ENCODE assay signal across 9 mouse cellular contexts in genomic region chr11:65386291-65387061, GRCm38 (mm10).
DNase-seq lines count a peak whose midpoint lies in the region; ATAC-seq and TF ChIP-seq lines count a peak whose summit lies in the region.
"Had no signal": no experiment of that assay in that cellular context is flagged by ENCODE, and none has a peak within 500 bp of the region (broad histone marks: within the 10 kb centered on the region; RNA-seq: fewer than 3 reads in every experiment).

No protein-coding gene starts in this region.

- ATAC-seq in heart, embryonic 13.5 days (ENCODE audit: extremely low read depth, insufficient number of reproducible peaks, low FRiP score, low TSS enrichment): no peak
- ATAC-seq in embryonic facial prominence, embryonic 11.5 days (replicated peaks; ENCODE audit: insufficient number of reproducible peaks, low FRiP score, low TSS enrichment, low read depth): no peak
- ATAC-seq in limb, embryonic 13.5 days (ENCODE audit: low FRiP score, low read depth): no peak

- H3K9me3 ChIP-seq in heart, embryonic 13.5 days: no peaks in the 10 kb centered on the region
- no peaks in the 10 kb centered on the region for H3K9me3 ChIP-seq in embryonic facial prominence, embryonic 11.5 days (replicated peaks; ENCODE audit: control insufficient read depth, low read length)
- H3K9me3 ChIP-seq in limb, embryonic 13.5 days: no peaks in the 10 kb centered on the region

- H3K4me2 ChIP-seq in heart, embryonic 13.5 days: peak overlapping the region; percentile 36
- H3K4me2 ChIP-seq in embryonic facial prominence, embryonic 11.5 days (ENCODE audit: low read depth, low read length): no peak overlapping the region
- 0 out of 2 replicates have a peak overlapping the region, but pooled peaks have one; percentile 27 for H3K4me2 ChIP-seq in limb, embryonic 13.5 days (replicated peaks)
- H3K4me2 ChIP-seq: hindbrain, embryonic 14.5 days had no signal

- intact Hi-C loops in heart, postnatal 14 days (cut with DNase I): loop anchor here (10.0 kb wide), 1 partner anchor 112 kb away; no protein-coding TSS in a partner anchor
- intact Hi-C loops in gastrocnemius, adult 2 months (cut with DNase I): no loop called here

- H3K27ac ChIP-seq in heart, embryonic 13.5 days (replicated peaks): peak overlapping the region; percentile 71
- H3K27ac ChIP-seq in embryonic facial prominence, embryonic 11.5 days (replicated peaks; ENCODE audit: low read depth, low read length): no peak overlapping the region
- H3K27ac ChIP-seq in limb, embryonic 13.5 days: 0 out of 2 replicates have a peak overlapping the region, but pooled peaks have one; percentile 1
- H3K27ac ChIP-seq in gastrocnemius, adult 2 months: no peak overlapping the region
- H3K27ac ChIP-seq: hindbrain, embryonic 14.5 days had no signal

- WGBS in heart, embryonic 13.5 days: 33% methylated on average over 14 of the region's 14 CpGs
- WGBS in embryonic facial prominence, embryonic 11.5 days: 55% methylated on average over 14 of the region's 14 CpGs
- 32% methylated on average over 14 of the region's 14 CpGs for WGBS in limb, embryonic 13.5 days

- H3K9ac ChIP-seq in heart, embryonic 13.5 days: peak overlapping the region; percentile 21; the same call in 1 of the 2 replicates
- H3K9ac ChIP-seq in embryonic facial prominence, embryonic 11.5 days (replicated peaks; ENCODE audit: low read length): no peak overlapping the region
- no peak overlapping the region for H3K9ac ChIP-seq in limb, embryonic 13.5 days
- H3K9ac ChIP-seq: hindbrain, embryonic 14.5 days had no signal

- H3K4me1 ChIP-seq in heart, embryonic 13.5 days: peaks cover 19% of the 10 kb centered on the region
- H3K4me1 ChIP-seq in embryonic facial prominence, embryonic 11.5 days (ENCODE audit: control insufficient read depth, insufficient read depth, low read length): no peaks in the 10 kb centered on the region
- H3K4me1 ChIP-seq in limb, embryonic 13.5 days: peaks cover 10% of the 10 kb centered on the region

- no peak overlapping the region for H3K4me3 ChIP-seq in heart, embryonic 13.5 days
- no peak overlapping the region for H3K4me3 ChIP-seq in embryonic facial prominence, embryonic 11.5 days (ENCODE audit: low read depth, low read length)
- H3K4me3 ChIP-seq in limb, embryonic 13.5 days: no peak overlapping the region
- H3K4me3 ChIP-seq in gastrocnemius, adult 2 months: no peak overlapping the region

- TF ChIP-seq CTCF in gastrocnemius, adult 2 months (IDR thresholded peaks at IDR 0.05): no peak

- DNase-seq in heart, postnatal 14 days: no peak
- DNase-seq in ES-CJ7 (ENCODE audit: low read depth, low spot score): peak; percentile 6
- DNase-seq in embryonic facial prominence, embryonic 11.5 days (ENCODE audit: low spot score): peak; percentile 13
- no peak for DNase-seq in c-Kit-positive CD71-positive TER-119-positive erythroid progenitor cells, embryonic 14.5 days (ENCODE audit: low spot score)
- DNase-seq in layer of hippocampus, postnatal 25 days (ENCODE audit: extremely low spot score in 1 of 2, low spot score in 1 of 2): no peak
- no peak for DNase-seq in gastrocnemius, adult 2 months

- no peaks in the 10 kb centered on the region for H3K27me3 ChIP-seq in heart, embryonic 13.5 days (replicated peaks)
- no peaks in the 10 kb centered on the region for H3K27me3 ChIP-seq in embryonic facial prominence, embryonic 11.5 days (ENCODE audit: control insufficient read depth, insufficient read depth, low read length)
- no peaks in the 10 kb centered on the region for H3K27me3 ChIP-seq in limb, embryonic 13.5 days

- no peaks in the 10 kb centered on the region for H3K36me3 ChIP-seq in heart, embryonic 13.5 days
- H3K36me3 ChIP-seq in embryonic facial prominence, embryonic 11.5 days (replicated peaks; ENCODE audit: control insufficient read depth, insufficient read depth, low read depth, low read length): no peaks in the 10 kb centered on the region
- H3K36me3 ChIP-seq in limb, embryonic 13.5 days: no peaks in the 10 kb centered on the region

Comparison
In these comparisons a context has a peak if more than half of its experiments do, and no peak if none do; other contexts are left out.
1. H3K27ac ChIP-seq: peak in heart, embryonic 13.5 days (single experiment) and limb, embryonic 13.5 days (single experiment); none in embryonic facial prominence, embryonic 11.5 days (single experiment) and gastrocnemius, adult 2 months (single experiment).
2. DNase-seq: peak in ES-CJ7 (single experiment) and embryonic facial prominence, embryonic 11.5 days (single experiment); none in heart, postnatal 14 days (0 of 2), c-Kit-positive CD71-positive TER-119-positive erythroid progenitor cells, embryonic 14.5 days (single experiment), layer of hippocampus, postnatal 25 days (0 of 2) and gastrocnemius, adult 2 months (single experiment).